In the genomic region with DNA sequence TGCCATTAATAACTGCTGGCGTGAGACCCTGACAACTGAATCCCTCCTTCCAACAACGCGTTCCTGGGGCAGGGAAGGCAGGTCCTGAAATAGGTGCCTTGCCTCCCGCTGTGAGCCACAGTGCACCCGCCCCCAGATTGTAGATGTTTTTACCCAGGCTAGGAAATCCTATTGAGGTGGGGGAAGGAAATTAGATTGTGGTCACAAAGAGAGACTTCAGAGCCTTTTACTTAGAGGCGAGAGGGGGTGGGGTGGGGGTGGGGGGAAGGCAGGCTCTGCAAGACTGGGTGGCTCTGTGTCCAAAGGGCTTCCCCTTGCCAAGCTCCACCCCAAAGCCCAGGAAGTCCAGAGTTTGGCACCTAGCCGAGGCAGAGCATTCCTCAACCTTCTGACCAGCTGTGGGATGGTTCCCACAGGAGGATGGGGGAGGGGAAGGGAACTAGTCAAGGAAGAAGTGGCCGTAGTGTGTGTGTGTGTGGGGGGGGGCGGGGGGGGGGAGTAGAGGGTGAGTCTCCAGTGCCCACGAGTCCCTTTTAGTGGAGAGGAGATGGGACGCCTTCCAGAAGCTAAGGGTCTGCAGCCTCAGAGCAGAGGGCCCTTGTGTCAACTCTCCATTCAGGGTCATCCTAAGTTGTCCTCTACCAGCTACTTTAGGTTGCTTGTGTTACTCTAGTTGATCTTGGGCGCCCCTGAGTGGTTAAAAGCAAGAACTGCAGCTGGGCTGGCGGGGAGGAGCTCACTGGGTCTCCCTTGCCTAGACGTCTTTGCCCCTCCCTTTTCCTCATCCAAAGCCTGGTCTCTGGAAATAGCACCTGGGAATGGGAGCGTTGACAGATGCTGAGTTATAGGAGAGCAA, we compare ENCODE assay signal across 8 mouse cellular contexts. TPM values are rescaled to one million over a fixed set of nuclear protein-coding genes. Genes with fewer than 3 reads are reported as not detected.
DNase-seq lines count a peak whose midpoint lies in the region; ATAC-seq and TF ChIP-seq lines count a peak whose summit lies in the region.

No protein-coding gene starts in this region.

- in situ Hi-C loops in CH12.LX (cut with MboI; ENCODE audit: low pct_ligation_motif_present, low pct_unique_long_range_greater_than_20kb, low sequenced_read_pairs): loop anchor here (5.0 to 10.0 kb wide), 2 partner anchors 62 to 89 kb away; a partner anchor contains a TSS

- H3K9ac ChIP-seq in CH12.LX (ENCODE audit: insufficient read depth, low read depth): peak overlapping the region; percentile 20; the same call in 1 of the 2 replicates
- H3K9ac ChIP-seq in heart, embryonic 15.5 days: peak overlapping the region; percentile 44; the same call in 1 of the 2 replicates
- H3K9ac ChIP-seq in liver, embryonic 13.5 days: peak overlapping the region; percentile 55; the same call in 1 of the 2 replicates
- peak overlapping the region; percentile 65; the same call in 1 of the 2 replicates for H3K9ac ChIP-seq in stomach, embryonic 16.5 days (ENCODE audit: low read length)

- H3K4me3 ChIP-seq in CH12.LX (replicated peaks in 1 of 3; ENCODE audit: low read depth in 2 of 3, low read length in 2 of 3, poor library complexity in 1 of 3): no peak overlapping the region
- H3K4me3 ChIP-seq in forebrain, embryonic 10.5 days: peak overlapping the region; percentile 34
- H3K4me3 ChIP-seq in heart, embryonic 15.5 days: peak overlapping the region; percentile 29
- peak overlapping the region; percentile 19; the same call in 1 of the 2 replicates for H3K4me3 ChIP-seq in liver, embryonic 13.5 days (replicated peaks)
- H3K4me3 ChIP-seq in stomach, embryonic 16.5 days (replicated peaks; ENCODE audit: low read length): peak overlapping the region; percentile 20

- no peak for TF ChIP-seq POLR2A in CH12.LX (IDR thresholded peaks at IDR 0.05; ENCODE audit: low read depth, low read length)

- peak; percentile 99 for TF ChIP-seq RAD21 in CH12.LX (IDR thresholded peaks at IDR 0.05; ENCODE audit: low read depth, low read length)

- peak; percentile 73 for ATAC-seq in heart, embryonic 15.5 days (replicated peaks; ENCODE audit: insufficient number of reproducible peaks, insufficient read depth, low FRiP score, low read depth)
- ATAC-seq in liver, embryonic 13.5 days (ENCODE audit: low read depth): peak; percentile 39
- ATAC-seq in stomach, embryonic 16.5 days (ENCODE audit: insufficient read depth, low FRiP score): peak; percentile 76

- TF ChIP-seq CTCF in CH12.LX (conservative IDR thresholded peaks at IDR 0.05 in 1 of 2, IDR thresholded peaks at IDR 0.05 in 1 of 2; ENCODE audit: low read depth in 2 of 2, low read length in 2 of 2): peak; percentile 92 to 98

- H3K4me2 ChIP-seq in CH12.LX (ENCODE audit: insufficient read depth, low read depth, poor library complexity, severe bottlenecking): peak overlapping the region; percentile 35
- H3K4me2 ChIP-seq in heart, embryonic 15.5 days: peak overlapping the region; percentile 63
- peak overlapping the region; percentile 52 for H3K4me2 ChIP-seq in liver, embryonic 13.5 days
- H3K4me2 ChIP-seq in stomach, embryonic 16.5 days (ENCODE audit: low read depth, low read length): peak overlapping the region; percentile 49

- dilution Hi-C loops in CH12.LX (cut with MboI; ENCODE audit: extremely low pct_ligation_motif_present, extremely low pct_unique_long_range_greater_than_20kb, low sequenced_read_pairs): no loop called here

- TF ChIP-seq EP300 in CH12.LX (IDR thresholded peaks at IDR 0.05; ENCODE audit: low read length): 0 out of 2 replicates have a peak, but pooled peaks have one; percentile 10

- WGBS in forebrain, embryonic 10.5 days: 4% methylated on average over 15 of the region's 15 CpGs
- WGBS in heart, embryonic 15.5 days: 1% methylated on average over 14 of the region's 15 CpGs
- 4% methylated on average over 14 of the region's 15 CpGs for WGBS in liver, embryonic 13.5 days (ENCODE audit: insufficient replicate concordance)
- 3% methylated on average over 13 of the region's 15 CpGs for WGBS in stomach, embryonic 16.5 days

- peaks cover 17 to 53% of the 10 kb centered on the region in 2 experiments for H3K4me1 ChIP-seq in CH12.LX (ENCODE audit: control insufficient read depth in 1 of 2, insufficient read depth in 2 of 2)
- H3K4me1 ChIP-seq in forebrain, embryonic 10.5 days: peaks cover 76% of the 10 kb centered on the region
- H3K4me1 ChIP-seq in heart, embryonic 15.5 days (replicated peaks): peaks cover 75% of the 10 kb centered on the region
- H3K4me1 ChIP-seq in liver, embryonic 13.5 days (replicated peaks): peaks cover 95% of the 10 kb centered on the region
- peaks cover 61% of the 10 kb centered on the region for H3K4me1 ChIP-seq in stomach, embryonic 16.5 days (ENCODE audit: control insufficient read depth, insufficient read depth, low read length)

- H3K79me2 ChIP-seq in CH12.LX (replicated peaks; ENCODE audit: control insufficient read depth, extremely low read depth, insufficient read depth, poor library complexity, severe bottlenecking): 0 out of 2 replicates have a peak, but pooled peaks cover 3% of the 10 kb centered on the region

- no peak overlapping the region for H3K27ac ChIP-seq in CH12.LX (ENCODE audit: insufficient read depth, low read depth)
- H3K27ac ChIP-seq in forebrain, embryonic 10.5 days: peak overlapping the region; percentile 83
- H3K27ac ChIP-seq in heart, embryonic 15.5 days: peak overlapping the region; percentile 98
- peak overlapping the region; percentile 71 for H3K27ac ChIP-seq in liver, embryonic 13.5 days
- H3K27ac ChIP-seq in stomach, embryonic 16.5 days (ENCODE audit: low read length): peak overlapping the region; percentile 78

- no peaks in the 10 kb centered on the region for H3K36me3 ChIP-seq in CH12.LX (replicated peaks in 1 of 2; ENCODE audit: control insufficient read depth in 1 of 2, insufficient read depth in 1 of 2, low read length in 1 of 2)
- no peaks in the 10 kb centered on the region for H3K36me3 ChIP-seq in forebrain, embryonic 10.5 days (replicated peaks)
- H3K36me3 ChIP-seq in heart, embryonic 15.5 days: no peaks in the 10 kb centered on the region
- H3K36me3 ChIP-seq in liver, embryonic 13.5 days: no peaks in the 10 kb centered on the region
- no peaks in the 10 kb centered on the region for H3K36me3 ChIP-seq in stomach, embryonic 16.5 days (ENCODE audit: control insufficient read depth, insufficient read depth, low read length)

- H3K27me3 ChIP-seq in CH12.LX (replicated peaks): peaks cover 22% of the 10 kb centered on the region
- H3K27me3 ChIP-seq in forebrain, embryonic 10.5 days (ENCODE audit: poor library complexity, severe bottlenecking): peaks cover 20% of the 10 kb centered on the region
- H3K27me3 ChIP-seq in heart, embryonic 15.5 days: no peaks in the 10 kb centered on the region
- H3K27me3 ChIP-seq in liver, embryonic 13.5 days: 0 out of 2 replicates have a peak, but pooled peaks cover 3% of the 10 kb centered on the region
- no peaks in the 10 kb centered on the region for H3K27me3 ChIP-seq in stomach, embryonic 16.5 days (ENCODE audit: control insufficient read depth, insufficient read depth, low read length)

- DNase-seq in CH12.LX (ENCODE audit: extremely low read depth): peak; percentile 96
- DNase-seq in c-Kit-negative CD71-positive TER-119-positive erythroid progenitor cells, embryonic 14.5 days (ENCODE audit: low read depth, low spot score): peak; percentile 76
- peak; percentile 90 for DNase-seq in forebrain, embryonic 10.5 days (ENCODE audit: extremely low spot score, low spot score)
- DNase-seq in kidney, postnatal 25 days: peak; percentile 99
- peak; percentile 85 for DNase-seq in liver, embryonic 13.5 days
- peak; percentile 89 to 91 for DNase-seq in natural killer cell, adult 2 months (ENCODE audit: low spot score in 2 of 2)

- no peaks in the 10 kb centered on the region for H3K9me3 ChIP-seq in CH12.LX (replicated peaks; ENCODE audit: low read length)
- no peaks in the 10 kb centered on the region for H3K9me3 ChIP-seq in forebrain, embryonic 10.5 days
- no peaks in the 10 kb centered on the region for H3K9me3 ChIP-seq in heart, embryonic 15.5 days (replicated peaks)
- no peaks in the 10 kb centered on the region for H3K9me3 ChIP-seq in liver, embryonic 13.5 days (replicated peaks)
- no peaks in the 10 kb centered on the region for H3K9me3 ChIP-seq in stomach, embryonic 16.5 days (replicated peaks; ENCODE audit: control insufficient read depth, low read length)

RNA-seq across cellular contexts. Expression of a gene that starts 8.7 kb away (rescaled TPM):
- total RNA-seq in CH12.LX (2012; rRNA removed): 27.3 and 30.7 TPM in 2 replicates
- total RNA-seq in CH12.LX (2014; rRNA removed): 25.9 and 26.4 TPM in 2 replicates
- polyA plus RNA-seq in CH12.LX (2012; ENCODE audit: insufficient read length, low read depth): 57.1 and 58.1 TPM in 2 replicates
- 22.9 and 24.1 TPM in 2 replicates for polyA plus RNA-seq in forebrain, embryonic 10.5 days (2016; fragmentation: Nextera tagmentation; extraction: Ambion mirVana)
- polyA plus RNA-seq in heart, embryonic 15.5 days (2015; fragmentation: Nextera tagmentation; extraction: Ambion mirVana): 15.5 and 17.2 TPM in 2 replicates
- 6.8 and 6.9 TPM in 2 replicates for polyA plus RNA-seq in liver, embryonic 13.5 days (2015; fragmentation: Nextera tagmentation; extraction: Ambion mirVana)
- polyA plus RNA-seq in stomach, embryonic 16.5 days (2015; fragmentation: Nextera tagmentation; extraction: Ambion mirVana): 18.0 and 18.4 TPM in 2 replicates

RNA-seq across cellular contexts. Expression of a gene that starts 11.5 kb away (rescaled TPM):
- total RNA-seq in CH12.LX (2012; rRNA removed): 0.21 and 0.25 TPM in 2 replicates
- total RNA-seq in CH12.LX (2014; rRNA removed): 0.17 and 0.39 TPM in 2 replicates
- polyA plus RNA-seq in CH12.LX (2012; ENCODE audit: insufficient read length, low read depth): 0.95 and 1.4 TPM in 2 replicates
- polyA plus RNA-seq in forebrain, embryonic 10.5 days (2016; fragmentation: Nextera tagmentation; extraction: Ambion mirVana): 1.5 TPM in 2 replicates
- polyA plus RNA-seq in heart, embryonic 15.5 days (2015; fragmentation: Nextera tagmentation; extraction: Ambion mirVana): 7.0 and 7.5 TPM in 2 replicates
- 0.59 and 1.0 TPM in 2 replicates for polyA plus RNA-seq in liver, embryonic 13.5 days (2015; fragmentation: Nextera tagmentation; extraction: Ambion mirVana)
- 2.6 and 4.1 TPM in 2 replicates for polyA plus RNA-seq in stomach, embryonic 16.5 days (2015; fragmentation: Nextera tagmentation; extraction: Ambion mirVana)

RNA-seq across cellular contexts. Expression of a gene that starts 18.1 kb away (rescaled TPM):
- total RNA-seq in CH12.LX (2012; rRNA removed) (16.7 and 18.3 TPM in 2 replicates), CH12.LX (2014; rRNA removed) (14.4 and 14.7 TPM in 2 replicates)
- polyA plus RNA-seq in CH12.LX (2012; ENCODE audit: insufficient read length, low read depth): 71.7 and 93.0 TPM in 2 replicates
- 45.7 and 49.7 TPM in 2 replicates for polyA plus RNA-seq in forebrain, embryonic 10.5 days (2016; fragmentation: Nextera tagmentation; extraction: Ambion mirVana)
- 21.3 and 27.6 TPM in 2 replicates for polyA plus RNA-seq in heart, embryonic 15.5 days (2015; fragmentation: Nextera tagmentation; extraction: Ambion mirVana)
- 13.3 and 16.1 TPM in 2 replicates for polyA plus RNA-seq in liver, embryonic 13.5 days (2015; fragmentation: Nextera tagmentation; extraction: Ambion mirVana)
- polyA plus RNA-seq in stomach, embryonic 16.5 days (2015; fragmentation: Nextera tagmentation; extraction: Ambion mirVana): 25.1 and 26.3 TPM in 2 replicates

RNA-seq across cellular contexts. Expression of a gene that starts 46.1 kb away (rescaled TPM):
- 2.5 and 3.9 TPM in 2 replicates for total RNA-seq in CH12.LX (2012; rRNA removed)
- 0.81 and 1.1 TPM in 2 replicates for total RNA-seq in CH12.LX (2014; rRNA removed)
- polyA plus RNA-seq in CH12.LX (2012; ENCODE audit: insufficient read length, low read depth): 3.8 and 4.3 TPM in 2 replicates
- 9.5 and 10.9 TPM in 2 replicates for polyA plus RNA-seq in forebrain, embryonic 10.5 days (2016; fragmentation: Nextera tagmentation; extraction: Ambion mirVana)
- polyA plus RNA-seq in heart, embryonic 15.5 days (2015; fragmentation: Nextera tagmentation; extraction: Ambion mirVana): 34.8 and 39.5 TPM in 2 replicates
- polyA plus RNA-seq in liver, embryonic 13.5 days (2015; fragmentation: Nextera tagmentation; extraction: Ambion mirVana): 8.8 and 9.8 TPM in 2 replicates
- polyA plus RNA-seq in stomach, embryonic 16.5 days (2015; fragmentation: Nextera tagmentation; extraction: Ambion mirVana): 32.9 and 37.8 TPM in 2 replicates

RNA-seq across cellular contexts. Expression of a gene that starts 50.0 kb away (rescaled TPM):
- total RNA-seq in CH12.LX (2012; rRNA removed) (0.04 and 0.08 TPM in 2 replicates), CH12.LX (2014; rRNA removed) (0.11 TPM in 1 of 2 replicates, not detected in the other)
- 0.25 and 0.29 TPM in 2 replicates for polyA plus RNA-seq in CH12.LX (2012; ENCODE audit: insufficient read length, low read depth)
- 1.00 and 1.2 TPM in 2 replicates for polyA plus RNA-seq in forebrain, embryonic 10.5 days (2016; fragmentation: Nextera tagmentation; extraction: Ambion mirVana)
- polyA plus RNA-seq in heart, embryonic 15.5 days (2015; fragmentation: Nextera tagmentation; extraction: Ambion mirVana): 0.71 and 1.5 TPM in 2 replicates
- polyA plus RNA-seq in liver, embryonic 13.5 days (2015; fragmentation: Nextera tagmentation; extraction: Ambion mirVana): 0.20 and 0.23 TPM in 2 replicates
- 6.5 and 7.8 TPM in 2 replicates for polyA plus RNA-seq in stomach, embryonic 16.5 days (2015; fragmentation: Nextera tagmentation; extraction: Ambion mirVana)

Comparison
In these comparisons a context has a peak if more than half of its experiments do, and no peak if none do; other contexts are left out.
1. H3K4me3 ChIP-seq: peak in forebrain, embryonic 10.5 days (single experiment), heart, embryonic 15.5 days (single experiment), liver, embryonic 13.5 days (single experiment) and stomach, embryonic 16.5 days (single experiment); none in CH12.LX (0 of 3).
2. Peak in every context shown above with its lines, with median percentiles within 50 percentile points of each other: DNase-seq, H3K4me2 ChIP-seq, H3K9ac ChIP-seq and ATAC-seq.